Comparison of ENCODE assay signal across 8 mouse cellular contexts in the genomic region with DNA sequence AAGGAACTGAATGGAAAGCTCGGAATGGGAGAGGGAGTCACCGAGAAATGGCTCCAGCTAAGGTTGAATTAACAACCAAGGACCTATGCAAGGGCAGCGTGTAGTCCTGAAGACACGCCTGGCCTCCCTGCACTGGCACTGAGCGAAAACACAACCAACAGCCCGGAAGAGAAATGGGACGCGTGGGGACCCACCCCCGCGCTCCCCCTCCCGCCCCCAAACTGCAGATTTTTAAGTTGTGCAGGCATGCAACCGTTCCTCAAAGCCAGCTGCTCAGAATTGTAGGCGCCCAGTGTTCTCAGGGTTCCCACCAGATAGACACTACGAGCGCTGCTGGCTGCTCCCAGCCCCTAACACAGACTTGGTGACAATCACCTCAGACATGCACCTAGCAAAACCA. TPM values are rescaled to one million over a fixed set of nuclear protein-coding genes. Genes with fewer than 3 reads are reported as not detected.
DNase-seq lines count a peak whose midpoint lies in the region; ATAC-seq and TF ChIP-seq lines count a peak whose summit lies in the region.

A gene (minus strand): TSS at position 42 of the 400 bp plus-strand sequence.

- peak within 1 kb of the TSS; percentile 99 for H3K4me2 ChIP-seq in heart, embryonic 11.5 days
- peak within 1 kb of the TSS; percentile 97 for H3K4me2 ChIP-seq in limb, embryonic 14.5 days (replicated peaks; ENCODE audit: low read depth, low read length, severe bottlenecking)
- H3K4me2 ChIP-seq in stomach, postnatal 0 days (replicated peaks; ENCODE audit: low read depth), result peak within 1 kb of the TSS; percentile 87

- H3K4me3 ChIP-seq in heart, embryonic 11.5 days (ENCODE audit: low read depth, low read length), result peak within 1 kb of the TSS; percentile 62
- H3K4me3 ChIP-seq in limb, embryonic 14.5 days (replicated peaks; ENCODE audit: low read length), result peak within 1 kb of the TSS; percentile 58
- peak within 1 kb of the TSS; percentile 63 for H3K4me3 ChIP-seq in stomach, postnatal 0 days (ENCODE audit: low read depth, low read length)

- no peak for ATAC-seq in heart, embryonic 11.5 days (replicated peaks; ENCODE audit: insufficient number of reproducible peaks, low FRiP score, low TSS enrichment)
- no peak for ATAC-seq in limb, embryonic 14.5 days (ENCODE audit: low FRiP score, low read depth)
- ATAC-seq in stomach, postnatal 0 days (ENCODE audit: low FRiP score, low TSS enrichment), result no peak
- no peak for ATAC-seq in CD4-positive, CD25-positive, alpha-beta regulatory T cell, adult 4 months

- no peak within 1 kb of the TSS for H3K27ac ChIP-seq in heart, embryonic 11.5 days (ENCODE audit: low read depth, low read length)
- no peak within 1 kb of the TSS for H3K27ac ChIP-seq in limb, embryonic 14.5 days (replicated peaks; ENCODE audit: low read depth, low read length)
- peak within 1 kb of the TSS; percentile 78 for H3K27ac ChIP-seq in stomach, postnatal 0 days (replicated peaks)

- TF ChIP-seq POLR2A in limb, embryonic 14.5 days (IDR thresholded peaks at IDR 0.05; ENCODE audit: borderline replicate concordance, extremely low read depth, insufficient read depth, insufficient read length), result no peak

- peak within 1 kb of the TSS; percentile 67 for H3K9ac ChIP-seq in heart, embryonic 11.5 days (ENCODE audit: low read depth, low read length)
- H3K9ac ChIP-seq in limb, embryonic 14.5 days (ENCODE audit: low read depth, low read length, severe bottlenecking), result peak within 1 kb of the TSS; percentile 48
- peak within 1 kb of the TSS; percentile 61 for H3K9ac ChIP-seq in stomach, postnatal 0 days (ENCODE audit: low read length)

- 23% methylated on average over 15 of the region's 15 CpGs for WGBS in heart, embryonic 11.5 days (ENCODE audit: insufficient replicate concordance)
- WGBS in limb, embryonic 14.5 days, result 16% methylated on average over 15 of the region's 15 CpGs
- WGBS in stomach, postnatal 0 days, result 23% methylated on average over 15 of the region's 15 CpGs

- peaks cover 47% of the 10 kb centered on the region for H3K27me3 ChIP-seq in heart, embryonic 11.5 days (ENCODE audit: control insufficient read depth, insufficient read depth, low read length)
- peaks cover 46% of the 10 kb centered on the region for H3K27me3 ChIP-seq in limb, embryonic 14.5 days (ENCODE audit: control insufficient read depth, insufficient read depth, low read length)
- H3K27me3 ChIP-seq in stomach, postnatal 0 days (ENCODE audit: control insufficient read depth, insufficient read depth, low read length), result no peaks in the 10 kb centered on the region

- no peak for DNase-seq in heart, adult 18-20 months
- peak; percentile 18 for DNase-seq in right cerebral cortex, postnatal 25 days
- DNase-seq in right cerebral cortex, postnatal 36 days (ENCODE audit: low spot score in 2 of 2), result no peak
- DNase-seq in limb, embryonic 14.5 days (ENCODE audit: low spot score), result no peak
- peak; percentile 15 for DNase-seq in stomach, postnatal 0 days (ENCODE audit: low spot score)
- DNase-seq in cerebellum, adult 11-12 months, result no peak

- TF ChIP-seq CTCF in stomach, postnatal 0 days (IDR thresholded peaks at IDR 0.05; ENCODE audit: low read depth), result no peak

- TF ChIP-seq EP300 in stomach, postnatal 0 days (optimal IDR thresholded peaks at IDR 0.05), result no peak

- H3K36me3 ChIP-seq in heart, embryonic 11.5 days (ENCODE audit: control insufficient read depth, insufficient read depth, low read length), result no peaks in the 10 kb centered on the region
- H3K36me3 ChIP-seq in limb, embryonic 14.5 days (ENCODE audit: control insufficient read depth, insufficient read depth, low read length), result no peaks in the 10 kb centered on the region
- H3K36me3 ChIP-seq in stomach, postnatal 0 days (ENCODE audit: control insufficient read depth, insufficient read depth, low read length), result no peaks in the 10 kb centered on the region

- H3K9me3 ChIP-seq in heart, embryonic 11.5 days (replicated peaks; ENCODE audit: control insufficient read depth, low read length), result no peaks in the 10 kb centered on the region
- no peaks in the 10 kb centered on the region for H3K9me3 ChIP-seq in limb, embryonic 14.5 days (ENCODE audit: control insufficient read depth, low read length)
- H3K9me3 ChIP-seq in stomach, postnatal 0 days (ENCODE audit: control insufficient read depth, low read length), result no peaks in the 10 kb centered on the region

- no peaks in the 10 kb centered on the region for H3K4me1 ChIP-seq in heart, embryonic 11.5 days (ENCODE audit: control insufficient read depth, insufficient read depth, low read length)
- 0 out of 2 replicates have a peak, but pooled peaks cover 8% of the 10 kb centered on the region for H3K4me1 ChIP-seq in limb, embryonic 14.5 days (ENCODE audit: control insufficient read depth, insufficient read depth, low read length)
- no peaks in the 10 kb centered on the region for H3K4me1 ChIP-seq in stomach, postnatal 0 days (replicated peaks; ENCODE audit: control insufficient read depth, insufficient read depth)

RNA-seq across cellular contexts. Expression of the gene that starts here (rescaled TPM):
- 0.50 and 0.66 TPM in 2 replicates for polyA plus RNA-seq in heart, embryonic 11.5 days (2014; fragmentation: Nextera tagmentation; extraction: Ambion mirVana)
- under 1 TPM; 0.84 to 0.90 TPM for total RNA-seq in heart, adult 18-20 months (2021)
- 2.4 and 2.6 TPM in 2 replicates for polyA plus RNA-seq in limb, embryonic 14.5 days (2012; rRNA removed)
- 3.1 and 3.6 TPM in 2 replicates for polyA plus RNA-seq in limb, embryonic 14.5 days (2014; fragmentation: Nextera tagmentation; extraction: Ambion mirVana)
- 6.1 and 6.7 TPM in 2 replicates for polyA plus RNA-seq in stomach, postnatal 0 days (2015; fragmentation: Nextera tagmentation; extraction: Ambion mirVana)
- polyA plus RNA-seq in CD4-positive, CD25-positive, alpha-beta regulatory T cell, adult 4 months (2017; shearing (Covaris generic)), result not detected

Comparison
In these comparisons a context has a peak if more than half of its experiments do, and no peak if none do; other contexts are left out.
1. DNase-seq: peak in right cerebral cortex, postnatal 25 days (single experiment) and stomach, postnatal 0 days (single experiment); none in heart, adult 18-20 months (0 of 2), right cerebral cortex, postnatal 36 days (0 of 2), limb, embryonic 14.5 days (single experiment) and cerebellum, adult 11-12 months (single experiment).
2. Peak in every context shown above with its lines, with median percentiles within 50 percentile points of each other: H3K4me2 ChIP-seq, H3K4me3 ChIP-seq and H3K9ac ChIP-seq.